Mouse (Mus musculus) heart, embryonic 14.5 days (tissue): ENCODE data around the gene Olfr155. TPM values are rescaled to one million over a fixed set of nuclear protein-coding genes. Genes with fewer than 3 reads are reported as not detected.

Source experiments
- ATAC-seq: fragments of 200-750 bp; cut with Nextera tagmentation; 2 replicates; pipeline ENCODE4 v1.8.0; 2017; ENCODE audit warnings: low read depth, moderate TSS enrichment; ENCODE audit not compliant: insufficient number of reproducible peaks, insufficient read depth, low FRiP score
- H3K27ac ChIP-seq, 2 experiments: fragments of 200-500 bp in 1 of 2; fragments of 300-500 bp in 1 of 2; sonication (generic) in 1 of 2; replicated peaks in 1 of 2; 2 replicates each; pipeline ENCODE4 v1.5.1; 2012 to 2014; ENCODE audit warnings: low read depth in 2 of 2, low read length in 2 of 2, control low read depth in 1 of 2, mild to moderate bottlenecking in 1 of 2, mixed read lengths in 1 of 2; ENCODE audit not compliant: control insufficient read depth in 1 of 2, insufficient read depth in 1 of 2
- H3K27me3 ChIP-seq: fragments of 300-500 bp; sonication (generic); 2 replicates; pipeline ENCODE4 v1.6.1; 2014; ENCODE audit warnings: mild to moderate bottlenecking, low read length, control low read depth; ENCODE audit not compliant: control insufficient read depth, insufficient read depth
- H3K36me3 ChIP-seq: fragments of 300-500 bp; sonication (generic); 2 replicates; pipeline ENCODE4 v1.6.1; 2014; ENCODE audit warnings: mild to moderate bottlenecking, control low read depth, low read length, mixed read lengths; ENCODE audit not compliant: control insufficient read depth, insufficient read depth
- H3K4me1 ChIP-seq, 2 experiments: fragments of 200-500 bp in 1 of 2; fragments of 300-500 bp in 1 of 2; sonication (generic) in 1 of 2; 2 replicates each; pipeline ENCODE4 v1.6.1; 2012 to 2014; ENCODE audit warnings: low read length in 2 of 2, control low read depth in 1 of 2, mixed read lengths in 1 of 2; ENCODE audit not compliant: control insufficient read depth in 2 of 2, insufficient read depth in 2 of 2
- H3K4me2 ChIP-seq: fragments of 300-500 bp; sonication (generic); 2 replicates; pipeline ENCODE4 v1.6.1; 2014; ENCODE audit warnings: mild to moderate bottlenecking, low read length
- H3K4me3 ChIP-seq, 2 experiments: fragments of 200-500 bp in 1 of 2; fragments of 300-500 bp in 1 of 2; sonication (generic) in 1 of 2; 2 replicates each; pipeline ENCODE4 v1.5.1; 2012 to 2014; ENCODE audit warnings: low read length in 2 of 2, mild to moderate bottlenecking in 2 of 2, control low read depth in 1 of 2, low read depth in 1 of 2, moderate library complexity in 1 of 2; ENCODE audit not compliant: control insufficient read depth in 1 of 2, insufficient read depth in 1 of 2
- H3K9ac ChIP-seq: fragments of 300-500 bp; sonication (generic); 2 replicates; pipeline ENCODE4 v1.6.1; 2014; ENCODE audit warnings: mild to moderate bottlenecking, low read length
- H3K9me3 ChIP-seq: fragments of 300-500 bp; sonication (generic); 2 replicates; pipeline ENCODE4 v1.6.1; 2016; ENCODE audit warnings: low read length, control low read depth; ENCODE audit not compliant: control insufficient read depth
- WGBS: fragments of 180-500 bp; shearing (Covaris S2); extraction: QIAGEN DNeasy Blood & Tissue Kit; methylation state at CpG from one replicate; pipeline ENCODE4 v1.1.7; 2014; 5-methylcytosine and 5-hydroxymethylcytosine counted together
- polyA plus RNA-seq: library from polyadenylated mRNA; unstranded; fragments of >200 nt; fragmentation: Nextera tagmentation; extraction: Ambion mirVana; gene quantifications from 2 replicates; pipeline ENCODE4 v1.2.1, GENCODE M21; 2014

Gene Olfr155
- polyA plus RNA-seq, 1 experiment from 2014 or later, result not detected

DNA sequence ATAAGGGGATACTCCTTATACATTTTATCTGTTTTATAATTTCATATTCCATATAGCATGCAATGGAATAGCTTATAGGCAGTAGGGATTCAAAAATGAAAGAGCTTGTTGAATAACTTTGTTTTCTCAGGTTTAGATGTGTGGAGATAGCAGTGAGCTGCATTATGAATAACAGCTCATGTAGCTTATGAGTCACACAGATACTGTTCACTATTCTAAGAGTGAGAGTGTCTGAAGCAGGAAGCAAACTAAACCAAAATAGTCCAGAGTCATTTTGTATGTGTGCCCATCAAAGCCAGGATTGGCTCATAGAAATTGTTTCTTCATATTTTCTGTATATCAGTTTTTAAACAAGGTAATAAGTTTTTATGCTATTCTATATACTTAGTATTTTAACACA lies 45.8 kb downstream of the Olfr155 start:
- Histone ChIP-seq H3K4me1 (peaks cover 7 to 24% of the 10 kb centered on the region in 2 experiments), H3K9me3 (no peaks in the 10 kb centered on the region), H3K36me3 (peaks cover 20% of the 10 kb centered on the region), H3K4me3 (no peak overlapping the region), H3K4me2 (no peak overlapping the region), H3K9ac (no peak overlapping the region), H3K27me3 (no peaks in the 10 kb centered on the region), H3K27ac (no peak overlapping the region)
- no peak for ATAC-seq

DNA sequence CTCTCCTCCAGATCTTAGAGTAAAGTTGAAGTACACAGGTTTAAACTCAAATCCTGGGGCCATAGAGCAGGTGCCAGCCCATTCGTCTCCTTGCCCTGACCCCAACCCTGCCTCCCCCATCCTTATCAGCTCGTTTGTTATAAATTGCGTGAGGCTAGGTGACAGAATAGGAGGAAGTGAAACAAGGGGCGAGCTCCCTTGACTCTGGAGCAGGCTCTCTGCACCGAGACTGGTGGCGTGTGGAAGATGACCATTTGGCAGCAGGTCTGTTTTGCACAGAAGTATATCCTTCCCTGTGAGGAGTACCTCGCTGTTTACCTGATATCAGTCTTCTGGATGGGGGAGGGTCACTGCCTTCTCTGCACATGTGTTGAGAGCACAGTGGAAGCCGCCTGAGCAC lies 47.8 kb downstream of the Olfr155 start:
- peaks cover 25% of the 10 kb centered on the region for H3K36me3 ChIP-seq
- H3K9ac ChIP-seq, result no peak overlapping the region; the same call in 1 of the 2 replicates
- no peak for ATAC-seq
- WGBS, result 17% methylated on average over 8 of the region's 8 CpGs
- H3K4me3 ChIP-seq, result no peak overlapping the region
- no peaks in the 10 kb centered on the region for H3K27me3 ChIP-seq
- H3K9me3 ChIP-seq, result no peaks in the 10 kb centered on the region
- 0 out of 2 replicates have a peak overlapping the region, but pooled peaks have one; percentile 18 for H3K4me2 ChIP-seq
- H3K4me1 ChIP-seq, result peaks cover 7 to 16% of the 10 kb centered on the region in 2 experiments
- H3K27ac ChIP-seq, result peak overlapping the region; percentile 4 to 40; a peak in 3 of 4 replicates

DNA sequence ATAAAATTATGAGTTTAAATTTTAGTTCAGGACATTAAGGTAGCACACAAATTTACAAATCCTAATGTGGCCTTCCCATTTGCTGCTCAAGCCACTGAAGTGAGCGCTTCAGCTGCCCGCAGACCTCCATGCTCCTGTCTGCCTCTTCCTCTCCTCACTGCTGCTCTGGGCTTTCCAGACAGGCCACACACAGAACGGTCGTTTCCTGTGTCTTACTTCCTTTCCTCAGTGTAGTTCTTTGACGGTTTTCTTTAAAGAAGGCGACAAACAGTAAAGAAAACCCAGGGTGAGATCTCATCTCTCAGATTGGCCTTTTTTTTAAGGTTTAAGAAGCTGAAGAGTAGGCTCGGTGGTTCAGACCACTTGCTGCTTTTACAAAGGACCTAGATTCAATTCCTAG lies 52.3 kb downstream of the Olfr155 start:
- Histone ChIP-seq H3K27me3 (no peaks in the 10 kb centered on the region), H3K9ac (no peak overlapping the region), H3K4me1 (peaks cover 5 to 15% of the 10 kb centered on the region in 2 experiments; a peak in 3 of 4 replicates), H3K4me2 (no peak overlapping the region), H3K27ac (no peak overlapping the region), H3K36me3 (peaks cover 24% of the 10 kb centered on the region), H3K9me3 (no peaks in the 10 kb centered on the region), H3K4me3 (no peak overlapping the region)
- 58% methylated on average over 7 of the region's 7 CpGs for WGBS
- ATAC-seq, result no peak

DNA sequence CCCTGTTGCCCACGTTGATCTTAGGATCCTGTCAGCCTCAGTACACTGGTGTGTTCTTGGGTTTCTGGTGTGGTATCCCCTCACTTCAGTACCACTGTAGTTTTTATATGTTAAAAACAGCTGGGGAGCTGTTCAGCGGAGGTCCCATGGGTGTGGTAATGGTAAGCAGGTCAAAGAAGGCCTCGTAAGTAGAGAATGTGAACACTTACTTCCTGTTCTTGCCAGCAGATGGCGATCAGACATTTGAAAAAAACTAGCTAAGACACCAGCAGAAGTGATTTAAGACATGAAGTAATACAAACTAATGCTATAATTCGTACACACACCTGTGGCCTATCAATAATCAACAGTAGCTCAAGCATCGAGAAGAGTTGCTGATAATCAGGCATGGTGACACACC lies 55.1 kb downstream of the Olfr155 start:
- H3K4me2 ChIP-seq, result no peak overlapping the region
- WGBS, result 28% methylated on average over 6 of the region's 6 CpGs
- no peak for ATAC-seq
- H3K4me3 ChIP-seq, result no peak overlapping the region
- H3K27me3 ChIP-seq, result no peaks in the 10 kb centered on the region
- no peak overlapping the region for H3K27ac ChIP-seq
- H3K4me1 ChIP-seq, result no peaks in the 10 kb centered on the region; a peak in 1 of 4 replicates
- H3K9me3 ChIP-seq, result no peaks in the 10 kb centered on the region
- peaks cover 35% of the 10 kb centered on the region for H3K36me3 ChIP-seq
- no peak overlapping the region for H3K9ac ChIP-seq

Other genes starting within 250 kb of the Olfr155 start
- 10.6 and 13.2 TPM in 2 replicates for gene Npr2, start 219.6 kb upstream of the Olfr155 start, polyA plus RNA-seq
- gene Spag8, start 198.0 kb upstream of the Olfr155 start, polyA plus RNA-seq, result 0.18 and 0.77 TPM in 2 replicates
- gene Hint2, start 195.1 kb upstream of the Olfr155 start, polyA plus RNA-seq, result 194 and 213 TPM in 2 replicates
- 4.2 and 4.5 TPM in 2 replicates for gene Tmem8b, start 182.6 kb upstream of the Olfr155 start, polyA plus RNA-seq
- 3.9 and 4.5 TPM in 2 replicates for gene Fam221b, start 182.4 kb upstream of the Olfr155 start, polyA plus RNA-seq
- not detected in 2 replicates for gene Olfr70, start 150.8 kb upstream of the Olfr155 start, polyA plus RNA-seq
- gene Olfr71, start 141.3 kb upstream of the Olfr155 start, polyA plus RNA-seq, result not detected in 2 replicates
- gene Hrct1, start 124.4 kb upstream of the Olfr155 start, polyA plus RNA-seq, result 0.81 and 1.5 TPM in 2 replicates
- 0.23 and 0.42 TPM in 2 replicates for gene Spaar, start 121.5 kb upstream of the Olfr155 start, polyA plus RNA-seq
- gene Olfr159, start 80.6 kb upstream of the Olfr155 start, polyA plus RNA-seq, result not detected in 2 replicates
- gene Olfr156, start 27.7 kb upstream of the Olfr155 start, polyA plus RNA-seq, result not detected in 2 replicates
- not detected in 2 replicates for gene Olfr157, start 11.4 kb upstream of the Olfr155 start, polyA plus RNA-seq
- 10.1 and 11.6 TPM in 2 replicates for gene Reck, start 24.0 kb downstream of the Olfr155 start, polyA plus RNA-seq
- gene Glipr2, start 105.8 kb downstream of the Olfr155 start, polyA plus RNA-seq, result 53.1 and 55.4 TPM in 2 replicates
- not detected in 2 replicates for gene Ccin, start 131.9 kb downstream of the Olfr155 start, polyA plus RNA-seq
- gene Clta, start 152.9 kb downstream of the Olfr155 start, polyA plus RNA-seq, result 144 and 154 TPM in 2 replicates
- gene Gne, start 232.6 kb downstream of the Olfr155 start, polyA plus RNA-seq, result 31.3 and 31.5 TPM in 2 replicates